Mouse (Mus musculus) kidney, embryonic 16.5 days (tissue): ENCODE measurements around the gene Hist1h3g. TPM values are rescaled to one million over a fixed set of nuclear protein-coding genes. Genes with fewer than 3 reads are reported as not detected.
"Not testable (repeated sequence)": the region's sequence is repeated elsewhere in the genome, so short reads cannot be mapped to it uniquely, and the experiment has no call there.

ENCODE experiments used
- ATAC-seq: fragments of 200-750 bp; cut with Nextera tagmentation; 2 replicates; pipeline ENCODE4 v1.8.0; 2017; ENCODE audit warnings: moderate TSS enrichment; ENCODE audit not compliant: low FRiP score, low TSS enrichment
- H3K27ac ChIP-seq: fragments of 300-500 bp; sonication (generic); 2 replicates; pipeline ENCODE4 v1.5.1; 2014; ENCODE audit warnings: low read length
- H3K27me3 ChIP-seq: fragments of 300-500 bp; sonication (generic); 2 replicates; pipeline ENCODE4 v1.6.1; 2014; ENCODE audit warnings: low read length, control low read depth, mixed read lengths; ENCODE audit not compliant: insufficient read depth
- H3K36me3 ChIP-seq: fragments of 300-500 bp; sonication (generic); 2 replicates; pipeline ENCODE4 v1.6.1; 2014; ENCODE audit warnings: low read length, control low read depth, mixed read lengths; ENCODE audit not compliant: insufficient read depth
- H3K4me1 ChIP-seq: fragments of 300-500 bp; sonication (generic); 2 replicates; pipeline ENCODE4 v1.6.1; 2014; ENCODE audit warnings: low read length, control low read depth, mixed read lengths; ENCODE audit not compliant: insufficient read depth
- H3K4me2 ChIP-seq: fragments of 300-500 bp; sonication (generic); replicated peaks from 2 replicates; pipeline ENCODE4 v1.6.1; 2014; ENCODE audit warnings: low read depth, low read length
- H3K4me3 ChIP-seq: fragments of 300-500 bp; sonication (generic); 2 replicates; pipeline ENCODE4 v1.5.1; 2014; ENCODE audit warnings: mild to moderate bottlenecking, low read length
- H3K9ac ChIP-seq: fragments of 300-500 bp; sonication (generic); replicated peaks from 2 replicates; pipeline ENCODE4 v1.6.1; 2014; ENCODE audit warnings: low read length
- H3K9me3 ChIP-seq: fragments of 300-500 bp; sonication (generic); 2 replicates; pipeline ENCODE4 v1.6.1; 2016; ENCODE audit warnings: low read length, control low read depth
- WGBS: fragments of 180-500 bp; shearing (Covaris S2); extraction: QIAGEN DNeasy Blood & Tissue Kit; methylation state at CpG from one replicate; pipeline ENCODE4 v1.1.7; 2014; 5-methylcytosine and 5-hydroxymethylcytosine counted together
- polyA plus RNA-seq: library from polyadenylated mRNA; unstranded; fragments of >200 nt; fragmentation: Nextera tagmentation; extraction: Ambion mirVana; gene quantifications from 2 replicates; pipeline ENCODE4 v1.2.1, GENCODE M21; 2015

The Hist1h3g gene
- polyA plus RNA-seq: 4.6 and 6.0 TPM in 2 replicates

DNA sequence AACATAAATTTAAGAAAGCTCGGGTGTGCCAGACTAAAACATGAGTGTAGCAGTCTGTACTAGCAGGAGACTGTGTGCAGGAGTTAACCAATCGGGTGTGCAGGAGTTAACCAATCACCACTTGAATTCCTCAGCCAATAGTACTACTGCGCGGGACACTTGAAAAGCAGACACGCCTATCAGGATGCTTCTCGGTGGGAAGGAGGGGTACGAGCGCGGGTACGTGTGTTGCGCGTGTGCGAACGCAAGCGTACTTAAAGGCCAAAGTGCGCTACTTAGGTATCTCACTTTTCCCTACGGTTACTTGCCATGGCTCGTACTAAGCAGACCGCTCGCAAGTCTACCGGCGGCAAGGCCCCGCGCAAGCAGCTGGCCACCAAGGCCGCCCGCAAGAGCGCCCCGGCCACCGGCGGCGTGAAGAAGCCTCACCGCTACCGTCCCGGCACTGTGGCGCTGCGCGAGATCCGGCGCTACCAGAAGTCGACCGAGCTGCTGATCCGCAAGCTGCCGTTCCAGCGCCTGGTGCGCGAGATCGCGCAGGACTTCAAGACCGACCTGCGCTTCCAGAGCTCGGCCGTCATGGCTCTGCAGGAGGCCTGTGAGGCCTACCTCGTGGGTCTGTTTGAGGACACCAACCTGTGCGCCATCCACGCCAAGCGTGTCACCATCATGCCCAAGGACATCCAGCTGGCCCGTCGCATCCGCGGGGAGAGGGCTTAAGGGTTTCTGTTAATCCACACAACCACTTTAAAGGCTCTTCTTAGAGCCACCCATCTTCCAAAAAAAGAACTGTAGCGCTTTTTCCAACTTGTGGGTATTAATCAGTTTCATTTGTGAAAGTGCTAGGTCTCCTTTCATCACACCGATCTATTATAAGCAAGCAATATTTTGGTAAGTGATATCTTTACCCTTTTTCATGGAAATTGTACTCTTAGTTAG is at the start of gene Hist1h3g:
Gene Hist1h3g (plus strand): TSS at position 286 of the 939 bp plus-strand sequence.
- ATAC-seq: peak; percentile 92

GRCm38 (mm10) chr13:23488400-23489322 is 46.6 kb upstream of the Hist1h3g start, which contains the start of gene Btn2a2:
Btn2a2 (minus strand) TSS chr13:23488857.
- H3K4me3 ChIP-seq: peak within 1 kb of the TSS; percentile 49
- H3K4me2 ChIP-seq: peak within 1 kb of the TSS; percentile 84
- H3K9ac ChIP-seq: peak within 1 kb of the TSS; percentile 53
- H3K27ac ChIP-seq: no peak within 1 kb of the TSS
- H3K36me3 ChIP-seq: no peaks in the 10 kb centered on the region
- ATAC-seq: peak; percentile 97
- 3% methylated on average over 13 of the region's 14 CpGs for WGBS
- no peaks in the 10 kb centered on the region for H3K9me3 ChIP-seq
- peaks cover 10% of the 10 kb centered on the region; the same call in 1 of the 2 replicates for H3K4me1 ChIP-seq
- no peaks in the 10 kb centered on the region for H3K27me3 ChIP-seq

More for the DNA sequence above, at the start of gene Hist1h3g:
- peak within 1 kb of the TSS; percentile 61 for H3K4me3 ChIP-seq
- not testable (repeated sequence) for H3K36me3 ChIP-seq, H3K9me3 ChIP-seq, H3K27me3 ChIP-seq
- under 1% methylated on average over 32 of the region's 62 CpGs for WGBS
- H3K27ac ChIP-seq: peak within 1 kb of the TSS; percentile 89
- peaks cover 35% of the 10 kb centered on the region for H3K4me1 ChIP-seq
- H3K4me2 ChIP-seq: peak within 1 kb of the TSS; percentile 72
- H3K9ac ChIP-seq: peak within 1 kb of the TSS; percentile 82

- Histone ChIP-seq H3K9me3 (no peaks in the 10 kb centered on the region), H3K27ac (no peak overlapping the region), H3K4me3 (no peak overlapping the region), H3K27me3 (no peaks in the 10 kb centered on the region; the same call in 1 of the 2 replicates), H3K9ac (no peak overlapping the region), H3K36me3 (no peaks in the 10 kb centered on the region), H3K4me2 (no peak overlapping the region), H3K4me1 (peaks cover 10% of the 10 kb centered on the region; the same call in 1 of the 2 replicates)
- ATAC-seq: no peak
- 65% methylated on average over 1 of the region's 1 CpGs for WGBS
These were observed 44.4 kb upstream of the Hist1h3g start for GRCm38 (mm10) chr13:23490863-23491262.

- Histone ChIP-seq H3K27me3 (no peaks in the 10 kb centered on the region; the same call in 1 of the 2 replicates), H3K9ac (no peak overlapping the region), H3K4me2 (no peak overlapping the region), H3K27ac (no peak overlapping the region), H3K36me3 (no peaks in the 10 kb centered on the region), H3K4me1 (peaks cover 10% of the 10 kb centered on the region; the same call in 1 of the 2 replicates), H3K4me3 (no peak overlapping the region), H3K9me3 (no peaks in the 10 kb centered on the region)
- WGBS: 22% methylated on average over 1 of the region's 1 CpGs
- ATAC-seq: no peak
These were observed 44.0 kb upstream of the Hist1h3g start for GRCm38 (mm10) chr13:23491263-23491662.

- ATAC-seq: no peak
- 11% methylated on average over 14 of the region's 14 CpGs for WGBS
These were observed 43.2 kb upstream of the Hist1h3g start for GRCm38 (mm10) chr13:23491990-23492389.

GRCm38 (mm10) chr13:23495526-23495925 is 39.7 kb upstream of the Hist1h3g start:
- whole genome bisulfite sequencing: 82% methylated on average over 6 of the region's 6 CpGs
- Histone ChIP-seq H3K27me3 (no peaks in the 10 kb centered on the region; the same call in 1 of the 2 replicates), H3K27ac (no peak overlapping the region), H3K4me1 (0 out of 2 replicates have a peak, but pooled peaks cover 8% of the 10 kb centered on the region), H3K36me3 (no peaks in the 10 kb centered on the region), H3K4me3 (no peak overlapping the region), H3K9ac (no peak overlapping the region), H3K9me3 (no peaks in the 10 kb centered on the region), H3K4me2 (no peak overlapping the region)
- no peak for ATAC-seq

More at GRCm38 (mm10) chr13:23491990-23492389, 43.2 kb upstream of the Hist1h3g start:
- H3K9me3 ChIP-seq: no peaks in the 10 kb centered on the region
- peak overlapping the region; percentile 57 for H3K4me2 ChIP-seq
- peak overlapping the region; percentile 48; the same call in 1 of the 2 replicates for H3K9ac ChIP-seq
- H3K4me3 ChIP-seq: peak overlapping the region; percentile 44
- no peaks in the 10 kb centered on the region for H3K36me3 ChIP-seq
- no peak overlapping the region for H3K27ac ChIP-seq
- H3K4me1 ChIP-seq: peaks cover 10% of the 10 kb centered on the region; the same call in 1 of the 2 replicates
- no peaks in the 10 kb centered on the region; the same call in 1 of the 2 replicates for H3K27me3 ChIP-seq

DNA sequence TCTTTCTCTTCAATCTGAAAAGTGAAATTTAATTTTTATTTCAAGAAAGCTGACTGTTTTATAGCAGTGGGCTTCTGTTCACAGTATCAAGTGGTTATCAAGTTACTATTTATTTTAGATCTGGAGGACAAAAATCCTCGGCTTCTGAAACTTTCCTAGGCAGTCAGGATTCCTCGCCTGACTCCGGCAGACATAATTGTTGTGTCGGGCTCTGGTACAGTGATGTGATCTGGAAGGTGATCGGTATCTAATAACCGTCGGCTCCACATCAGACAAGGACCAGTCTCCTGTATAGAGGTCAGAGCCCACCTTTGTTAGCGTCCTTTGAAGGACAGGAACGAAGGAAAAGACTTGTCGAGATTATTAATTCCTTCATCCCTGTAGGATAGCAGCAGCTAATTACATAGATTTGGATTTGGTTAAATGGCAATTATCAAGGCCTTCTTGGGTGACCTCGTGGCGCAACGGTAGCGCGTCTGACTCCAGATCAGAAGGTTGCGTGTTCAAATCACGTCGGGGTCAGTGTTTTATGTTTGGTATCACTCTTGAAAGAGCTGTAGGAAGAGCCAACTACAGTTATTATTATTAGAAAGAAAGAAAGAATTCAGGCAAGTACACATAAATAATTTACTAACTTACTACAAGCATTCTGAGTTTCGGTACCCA is 37.4 kb upstream of the Hist1h3g start:
- H3K27ac ChIP-seq: no peak overlapping the region
- no peaks in the 10 kb centered on the region for H3K36me3 ChIP-seq
- H3K4me2 ChIP-seq: peak overlapping the region; percentile 59
- no peak overlapping the region for H3K9ac ChIP-seq
- H3K4me1 ChIP-seq: 0 out of 2 replicates have a peak, but pooled peaks cover 11% of the 10 kb centered on the region
- ATAC-seq: no peak
- WGBS: 5% methylated on average over 19 of the region's 19 CpGs
- no peaks in the 10 kb centered on the region for H3K9me3 ChIP-seq
- H3K27me3 ChIP-seq: no peaks in the 10 kb centered on the region; the same call in 1 of the 2 replicates
- H3K4me3 ChIP-seq: peak overlapping the region; percentile 45

DNA sequence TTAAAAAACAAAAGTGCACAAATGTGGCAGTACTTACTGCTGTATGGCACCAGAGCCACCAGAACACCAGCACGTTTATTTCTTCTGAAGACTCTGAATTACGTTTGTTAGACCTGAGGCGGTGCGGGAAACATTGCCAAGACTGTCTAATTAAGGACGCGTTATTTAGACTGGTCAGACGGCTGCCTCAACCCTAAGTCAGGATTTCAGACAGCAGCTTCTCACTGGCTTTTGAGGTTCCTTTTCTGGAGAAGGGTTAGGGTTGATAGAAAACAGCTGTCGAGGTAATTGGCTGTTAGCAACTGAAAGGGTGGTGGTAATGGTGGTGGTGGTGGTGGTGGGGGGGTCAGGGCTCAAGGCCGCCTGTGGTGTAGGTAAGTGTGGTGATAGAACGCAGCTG is 36.6 kb upstream of the Hist1h3g start:
- Histone ChIP-seq H3K9ac (peak overlapping the region; percentile 50), H3K4me1 (0 out of 2 replicates have a peak, but pooled peaks cover 11% of the 10 kb centered on the region), H3K4me3 (peak overlapping the region; percentile 45), H3K4me2 (peak overlapping the region; percentile 59), H3K27ac (no peak overlapping the region), H3K9me3 (no peaks in the 10 kb centered on the region), H3K27me3 (no peaks in the 10 kb centered on the region; the same call in 1 of the 2 replicates), H3K36me3 (no peaks in the 10 kb centered on the region)
- 0 out of 2 replicates have a peak, but pooled peaks have one; percentile 40 for ATAC-seq
- WGBS: 4% methylated on average over 10 of the region's 10 CpGs
